Mouse (Mus musculus) stomach, postnatal 0 days (tissue): Measurements from ENCODE around the gene Gm43302. TPM values are rescaled to one million over a fixed set of nuclear protein-coding genes. Genes with fewer than 3 reads are reported as not detected.
"Not testable (repeated sequence)": the region's sequence is repeated elsewhere in the genome, so short reads cannot be mapped to it uniquely, and the experiment has no call there.

Source experiments
- ATAC-seq: fragments of 200-750 bp; cut with Nextera tagmentation; 2 replicates; pipeline ENCODE4 v1.8.0; 2017; ENCODE audit not compliant: low FRiP score, low TSS enrichment
- DNase-seq: peaks from one replicate; pipeline ENCODE4 v3.0.0-alpha.2; 2016; ENCODE audit warnings: low spot score
- H3K27ac ChIP-seq: fragments of 300-500 bp; sonication (generic); replicated peaks from 2 replicates; pipeline ENCODE4 v1.5.1; 2014; ENCODE audit warnings: mild to moderate bottlenecking, control low read depth
- H3K27me3 ChIP-seq: fragments of 300-500 bp; sonication (generic); 2 replicates; pipeline ENCODE4 v1.6.1; 2014; ENCODE audit warnings: low read length; ENCODE audit not compliant: control insufficient read depth, insufficient read depth
- H3K36me3 ChIP-seq: fragments of 300-500 bp; sonication (generic); 2 replicates; pipeline ENCODE4 v1.6.1; 2014; ENCODE audit warnings: low read length, mixed read lengths; ENCODE audit not compliant: control insufficient read depth, insufficient read depth
- H3K4me1 ChIP-seq: fragments of 300-500 bp; sonication (generic); replicated peaks from 2 replicates; pipeline ENCODE4 v1.6.1; 2014; ENCODE audit warnings: antibody characterized with exemption; ENCODE audit not compliant: control insufficient read depth, insufficient read depth
- H3K4me2 ChIP-seq: fragments of 300-500 bp; sonication (generic); replicated peaks from 2 replicates; pipeline ENCODE4 v1.6.1; 2014; ENCODE audit warnings: low read depth, mild to moderate bottlenecking, control low read depth, moderate library complexity
- H3K4me3 ChIP-seq: fragments of 300-500 bp; sonication (generic); 2 replicates; pipeline ENCODE4 v1.5.1; 2014; ENCODE audit warnings: low read depth, low read length, control low read depth
- H3K9ac ChIP-seq: fragments of 300-500 bp; sonication (generic); 2 replicates; pipeline ENCODE4 v1.6.1; 2014; ENCODE audit warnings: mild to moderate bottlenecking, low read length, control low read depth, mixed read lengths
- H3K9me3 ChIP-seq: fragments of 300-500 bp; sonication (generic); 2 replicates; pipeline ENCODE4 v1.6.1; 2016; ENCODE audit warnings: low read length; ENCODE audit not compliant: control insufficient read depth
- CTCF ChIP-seq: IDR thresholded peaks from 2 replicates; pipeline ENCODE4 v1.5.1; 2016; ENCODE audit warnings: antibody characterized with exemption, low read depth, mild to moderate bottlenecking, moderate library complexity
- EP300 ChIP-seq: optimal IDR thresholded peaks from 2 replicates; pipeline ENCODE3; 2016; ENCODE audit warnings: antibody characterized with exemption
- WGBS: fragments of 180-500 bp; shearing (Covaris S2); extraction: QIAGEN DNeasy Blood & Tissue Kit; methylation state at CpG from one replicate; pipeline ENCODE4 v1.1.7; 2014; 5-methylcytosine and 5-hydroxymethylcytosine counted together
- polyA plus RNA-seq: library from polyadenylated mRNA; unstranded; fragments of >200 nt; fragmentation: Nextera tagmentation; extraction: Ambion mirVana; gene quantifications from 2 replicates; pipeline ENCODE4 v1.2.1, GENCODE M21; 2015

Gene Gm43302
- polyA plus RNA-seq, 1 experiment from 2014 or later, result not detected

GRCm38 (mm10) chr5:105252491-105252890, 41.0 kb downstream of the Gm43302 start:
- Histone ChIP-seq H3K4me2 (no peak overlapping the region), H3K9ac (no peak overlapping the region), H3K36me3 (no peaks in the 10 kb centered on the region), H3K27ac (no peak overlapping the region), H3K9me3 (no peaks in the 10 kb centered on the region), H3K4me1 (no peaks in the 10 kb centered on the region), H3K27me3 (no peaks in the 10 kb centered on the region), H3K4me3 (no peak overlapping the region)
- TF ChIP-seq CTCF, result peak; percentile 17; the same call in 1 of the 2 replicates
- TF ChIP-seq EP300, result no peak
- DNase-seq, result no peak
- ATAC-seq, result no peak

GRCm38 (mm10) chr5:105244741-105245140, 48.8 kb downstream of the Gm43302 start:
- H3K9me3 ChIP-seq, H3K36me3 ChIP-seq, H3K27me3 ChIP-seq, H3K4me1 ChIP-seq, H3K4me3 ChIP-seq, H3K9ac ChIP-seq, H3K27ac ChIP-seq, ATAC-seq, H3K4me2 ChIP-seq, DNase-seq: not testable (repeated sequence)
- WGBS, result 83% methylated on average over 3 of the region's 3 CpGs

GRCm38 (mm10) chr5:105240982-105241381, 52.5 kb downstream of the Gm43302 start:
- H3K9ac ChIP-seq, H3K27me3 ChIP-seq, H3K9me3 ChIP-seq, ATAC-seq, DNase-seq, H3K4me1 ChIP-seq, H3K4me3 ChIP-seq, H3K36me3 ChIP-seq, H3K4me2 ChIP-seq, H3K27ac ChIP-seq: not testable (repeated sequence)
- 82% methylated on average over 5 of the region's 5 CpGs for WGBS

- H3K4me1 ChIP-seq, ATAC-seq, DNase-seq, H3K9ac ChIP-seq, H3K27ac ChIP-seq, H3K4me2 ChIP-seq, H3K4me3 ChIP-seq, H3K9me3 ChIP-seq, H3K36me3 ChIP-seq, H3K27me3 ChIP-seq: not testable (repeated sequence)
These were observed 53.9 kb downstream of the Gm43302 start, which contains the start of gene Gbp10 for GRCm38 (mm10) chr5:105239483-105240047. Gene Gbp10 (minus strand): TSS chr5:105239533.

- not testable (repeated sequence) for H3K4me2 ChIP-seq, H3K9me3 ChIP-seq, DNase-seq, H3K9ac ChIP-seq, H3K27ac ChIP-seq, H3K36me3 ChIP-seq, H3K4me1 ChIP-seq, ATAC-seq, H3K4me3 ChIP-seq, H3K27me3 ChIP-seq
- WGBS, result 64% methylated on average over 1 of the region's 1 CpGs
These were observed 55.1 kb downstream of the Gm43302 start for GRCm38 (mm10) chr5:105238402-105238801.

DNA sequence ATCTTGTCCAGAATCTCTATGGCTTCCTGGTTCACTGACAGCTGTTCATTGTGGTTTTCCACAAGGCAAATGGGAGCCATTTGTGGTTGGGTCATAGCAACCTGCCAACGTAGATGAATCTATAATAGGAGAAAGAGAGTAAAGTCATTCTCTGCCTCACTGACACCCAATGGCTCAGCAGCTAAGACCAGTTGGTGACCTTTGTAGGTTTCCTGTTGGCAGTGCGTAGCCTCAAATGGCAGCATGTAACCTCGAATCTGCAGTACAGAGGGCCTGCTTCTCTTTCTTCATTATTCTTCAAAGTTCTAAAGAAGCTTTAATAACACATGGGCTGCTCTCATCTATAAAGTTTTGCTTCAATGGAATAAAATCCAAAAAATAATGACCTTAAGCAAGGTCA, 57.5 kb downstream of the Gm43302 start:
- H3K36me3 ChIP-seq, H3K4me2 ChIP-seq, DNase-seq, H3K27ac ChIP-seq, H3K27me3 ChIP-seq, H3K9ac ChIP-seq, ATAC-seq, H3K4me3 ChIP-seq, H3K4me1 ChIP-seq, H3K9me3 ChIP-seq: not testable (repeated sequence)
- 88% methylated on average over 3 of the region's 3 CpGs for WGBS

DNA sequence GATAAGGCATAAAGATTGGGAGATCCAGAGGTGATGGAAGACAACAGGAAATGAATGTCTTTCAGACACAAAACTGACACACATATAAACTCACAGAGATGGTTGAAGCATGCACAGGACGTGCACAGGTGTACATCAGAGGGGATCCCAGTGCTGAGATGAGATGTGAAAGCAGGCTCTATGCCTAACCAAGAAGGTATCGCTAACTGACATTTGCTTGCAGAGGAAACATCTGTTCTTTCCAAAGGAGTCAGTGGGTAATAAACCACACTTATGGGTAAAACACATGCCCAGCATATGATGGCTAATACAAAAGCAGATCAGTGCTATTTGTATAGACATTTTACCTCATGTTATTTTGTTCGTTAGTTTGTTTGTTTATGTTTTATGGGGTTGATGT, 84.5 kb downstream of the Gm43302 start:
- H3K36me3 ChIP-seq, H3K4me3 ChIP-seq, H3K27ac ChIP-seq, H3K27me3 ChIP-seq, ATAC-seq, H3K9ac ChIP-seq, DNase-seq, H3K4me2 ChIP-seq, H3K4me1 ChIP-seq, H3K9me3 ChIP-seq: not testable (repeated sequence)
- no CpG with 5 or more reads among the region's 3 CpGs for WGBS

- not testable (repeated sequence) for H3K4me1 ChIP-seq, H3K27ac ChIP-seq, H3K4me2 ChIP-seq, ATAC-seq, H3K36me3 ChIP-seq, DNase-seq, H3K27me3 ChIP-seq, H3K9ac ChIP-seq, H3K4me3 ChIP-seq, H3K9me3 ChIP-seq
- 79% methylated on average over 4 of the region's 4 CpGs for WGBS
These were observed 92.6 kb downstream of the Gm43302 start for GRCm38 (mm10) chr5:105200791-105201355.

- ATAC-seq, H3K4me2 ChIP-seq, H3K9me3 ChIP-seq, H3K27me3 ChIP-seq, H3K36me3 ChIP-seq, H3K4me3 ChIP-seq, DNase-seq, H3K4me1 ChIP-seq, H3K9ac ChIP-seq, H3K27ac ChIP-seq: not testable (repeated sequence)
- WGBS, result 97% methylated on average over 1 of the region's 1 CpGs
These were observed 94.3 kb downstream of the Gm43302 start for GRCm38 (mm10) chr5:105199149-105199548.
